Mouse (Mus musculus) frontal cortex, adult 2 months (tissue): ENCODE measurements around the gene Scnn1b. TPM values are rescaled to one million over a fixed set of nuclear protein-coding genes. Genes with fewer than 3 reads are reported as not detected.

Experiments used
- DNase-seq, 2 experiments: peaks; one replicate each; pipeline ENCODE4 v3.0.0; 2022; ENCODE audit warnings: low spot score in 1 of 2; ENCODE audit errors: extremely low spot score in 1 of 2
- polyA plus RNA-seq: library from polyadenylated mRNA; depleted of rRNA; stranded (reverse); fragments of >200 nt; gene quantifications from 2 replicates; pipeline ENCODE4 v1.2.3, GENCODE M21; 2012; rRNA removed

Gene Scnn1b
- polyA plus RNA-seq, 1 experiment = 0.22 TPM

GRCm38 (mm10) chr7:121961913-121962570, 97.2 kb downstream of the Scnn1b start:
- no peak for DNase-seq

DNA sequence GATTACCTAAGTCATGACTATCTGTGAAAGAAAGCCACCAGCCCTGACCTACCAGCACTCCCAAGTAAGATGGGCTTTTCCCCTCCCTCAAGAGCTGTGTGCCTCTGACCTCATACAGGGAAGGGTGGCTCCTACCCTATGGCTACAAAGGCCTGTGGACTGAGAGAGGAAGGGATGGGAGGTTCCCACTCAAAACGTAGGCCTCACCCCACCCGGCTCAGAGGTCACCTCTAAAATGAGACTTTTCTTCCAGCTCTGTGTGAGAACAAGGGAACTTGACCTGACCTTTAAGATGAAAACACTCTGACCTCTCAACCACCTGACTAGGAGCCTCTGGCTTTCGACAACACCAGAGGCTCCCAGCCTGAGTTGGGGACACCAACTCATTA, 97.7 kb downstream of the Scnn1b start:
- no peak for DNase-seq

DNA sequence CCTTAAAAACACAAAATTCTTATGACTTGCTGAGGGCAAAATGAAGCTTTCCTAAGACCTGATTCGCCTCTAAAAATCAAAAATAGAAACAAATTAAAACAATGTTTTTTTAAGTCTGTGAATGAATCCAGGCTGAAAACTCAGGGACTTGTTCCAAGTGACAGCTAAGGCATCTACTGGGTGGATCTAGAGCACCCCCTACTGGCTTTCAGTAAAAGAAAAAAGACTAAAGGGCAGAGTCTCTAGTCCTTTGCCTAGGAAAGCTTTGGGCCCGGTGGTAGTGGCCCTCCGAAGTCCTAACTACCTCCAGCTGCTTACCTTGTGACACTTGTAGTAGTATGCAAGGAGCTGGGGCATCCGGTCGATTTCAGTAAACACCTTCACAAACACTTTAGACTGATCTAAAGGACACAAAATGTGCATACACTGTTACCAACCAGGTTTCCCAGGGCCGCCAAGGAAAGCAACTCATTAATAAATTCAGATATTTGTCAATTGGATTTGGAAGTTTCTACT, 99.1 kb downstream of the Scnn1b start:
- peak in 1 of 2 experiments; percentile 89 for DNase-seq

GRCm38 (mm10) chr7:121966169-121966568, 101.3 kb downstream of the Scnn1b start:
- no peak for DNase-seq

Other genes with a start within 250 kb of the Scnn1b start
- gene Usp31, start 157.8 kb upstream of the Scnn1b start, polyA plus RNA-seq = 25.5 and 26.5 TPM in 2 replicates
- 0.04 and 0.10 TPM in 2 replicates for gene Scnn1g, start 130.6 kb upstream of the Scnn1b start, polyA plus RNA-seq
- 31.3 and 33.4 TPM in 2 replicates for gene Cog7, start 116.7 kb downstream of the Scnn1b start, polyA plus RNA-seq
- 29.2 and 34.3 TPM in 2 replicates for gene Gga2, start 156.2 kb downstream of the Scnn1b start, polyA plus RNA-seq
- 40.0 and 42.5 TPM in 2 replicates for gene Ubfd1, start 202.1 kb downstream of the Scnn1b start, polyA plus RNA-seq
- 5.6 and 6.0 TPM in 2 replicates for gene Ears2, start 202.2 kb downstream of the Scnn1b start, polyA plus RNA-seq
- gene Ndufab1, start 236.8 kb downstream of the Scnn1b start, polyA plus RNA-seq = 231 and 248 TPM in 2 replicates